Mouse (Mus musculus) liver, embryonic 14.5 days (tissue): ENCODE measurements at regions not wholly inside any gene's neighbourhood (a gene's known extent, or its start where the extent isn't known, plus 50 kb on each side); places are given as distances from the start of the nearest gene placed in this dataset.

Experiments
- ATAC-seq: fragments of 200-750 bp; cut with Nextera tagmentation; 2 replicates; pipeline ENCODE4 v1.8.0; 2017; ENCODE audit warnings: moderate number of reproducible peaks, mild to moderate bottlenecking, moderate library complexity; ENCODE audit not compliant: insufficient read depth
- DNase-seq, 3 experiments: peaks; one replicate each; pipeline ENCODE4 v3.0.0-alpha.2; 2012 to 2013; ENCODE audit warnings: low read depth in 3 of 3, low spot score in 3 of 3
- H3K27ac ChIP-seq: fragments of 300-500 bp; sonication (generic); 2 replicates; pipeline ENCODE4 v1.5.1; 2014; ENCODE audit warnings: moderate library complexity, mild to moderate bottlenecking, control low read depth, inconsistent platforms
- H3K27me3 ChIP-seq: fragments of 300-500 bp; sonication (generic); 2 replicates; pipeline ENCODE4 v1.6.1; 2014; ENCODE audit warnings: mild to moderate bottlenecking, low read length, moderate library complexity; ENCODE audit not compliant: control insufficient read depth, insufficient read depth
- H3K36me3 ChIP-seq: fragments of 300-500 bp; sonication (generic); replicated peaks from 2 replicates; pipeline ENCODE4 v1.6.1; 2014; ENCODE audit warnings: low read depth; ENCODE audit not compliant: control insufficient read depth, insufficient read depth
- H3K4me1 ChIP-seq, 2 experiments: fragments of 200-500 bp in 1 of 2; fragments of 300-500 bp in 1 of 2; sonication (generic) in 1 of 2; replicated peaks; 2 replicates each; pipeline ENCODE4 v1.6.1; 2012 to 2014; ENCODE audit warnings: antibody characterized with exemption in 1 of 2, inconsistent platforms in 1 of 2, low read length in 1 of 2; ENCODE audit not compliant: control insufficient read depth in 2 of 2, insufficient read depth in 2 of 2
- H3K4me2 ChIP-seq: fragments of 300-500 bp; sonication (generic); 2 replicates; pipeline ENCODE4 v1.6.1; 2014; ENCODE audit warnings: low read depth, mild to moderate bottlenecking, control low read depth, moderate library complexity
- H3K4me3 ChIP-seq, 2 experiments: fragments of 200-500 bp in 1 of 2; fragments of 300-500 bp in 1 of 2; sonication (generic) in 1 of 2; 2 replicates each; pipeline ENCODE4 v1.5.1; 2012 to 2014; ENCODE audit warnings: low read depth in 2 of 2, low read length in 2 of 2, mild to moderate bottlenecking in 2 of 2, control low read depth in 1 of 2, inconsistent platforms in 1 of 2, moderate library complexity in 1 of 2; ENCODE audit not compliant: insufficient read depth in 1 of 2
- H3K9ac ChIP-seq: fragments of 300-500 bp; sonication (generic); replicated peaks from 2 replicates; pipeline ENCODE4 v1.6.1; 2014; ENCODE audit warnings: mild to moderate bottlenecking, control low read depth, moderate library complexity
- H3K9me3 ChIP-seq: fragments of 300-500 bp; sonication (generic); 2 replicates; pipeline ENCODE4 v1.6.1; 2016; ENCODE audit warnings: low read length, mixed read lengths; ENCODE audit not compliant: control insufficient read depth
- CTCF ChIP-seq: IDR thresholded peaks from 2 replicates; pipeline ENCODE4 v1.5.1; 2016; ENCODE audit warnings: antibody characterized with exemption, low read depth, control low read depth
- EP300 ChIP-seq: IDR thresholded peaks from 2 replicates; pipeline ENCODE4 v1.6.1; 2016; ENCODE audit warnings: antibody characterized with exemption, low read depth
- WGBS: fragments of 180-500 bp; shearing (Covaris S2); extraction: QIAGEN DNeasy Blood & Tissue Kit; methylation state at CpG from one replicate; pipeline ENCODE4 v1.1.7; 2014; ENCODE audit not compliant: insufficient replicate concordance; 5-methylcytosine and 5-hydroxymethylcytosine counted together

DNA sequence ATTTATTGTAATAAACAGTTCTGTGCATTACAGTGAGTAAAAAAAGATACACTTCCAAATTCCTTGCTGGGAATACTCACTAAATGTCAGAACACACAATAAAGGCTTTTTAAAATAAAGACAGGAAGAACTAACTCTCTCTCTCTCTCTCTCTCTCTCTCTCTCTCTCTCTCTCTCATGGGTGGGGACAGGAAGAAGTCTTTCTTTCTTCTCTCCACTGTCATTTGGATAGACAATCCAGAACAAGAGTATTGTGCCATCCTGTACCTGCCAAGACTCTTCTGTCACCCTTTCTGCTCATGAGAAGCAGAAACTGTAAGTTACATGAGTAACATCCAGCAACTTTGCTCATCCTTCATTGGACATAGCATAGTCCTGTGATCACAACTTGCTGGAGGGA is 154.4 kb downstream of the Nrip1 start:
- H3K9ac ChIP-seq = no peak overlapping the region
- TF ChIP-seq EP300 (no peak), CTCF (no peak)
- no peak for DNase-seq

GRCm38 (mm10) chr16:76218310-76219170 is 155.1 kb downstream of the Nrip1 start:
- WGBS = 70% methylated on average over 11 of the region's 11 CpGs

More for the DNA sequence above, 154.4 kb downstream of the Nrip1 start:
- Histone ChIP-seq H3K27ac (no peak overlapping the region), H3K36me3 (no peaks in the 10 kb centered on the region), H3K4me2 (no peak overlapping the region), H3K9me3 (no peaks in the 10 kb centered on the region), H3K4me1 (peaks cover 0 to 3% of the 10 kb centered on the region in 2 experiments; a peak in 2 of 4 replicates), H3K27me3 (no peaks in the 10 kb centered on the region), H3K4me3 (no peak overlapping the region)
- no peak for ATAC-seq

GRCm38 (mm10) chr16:76216184-76216583 is 157.4 kb downstream of the Nrip1 start:
- no peak overlapping the region for H3K27ac ChIP-seq
- no peaks in the 10 kb centered on the region for H3K9me3 ChIP-seq
- no peaks in the 10 kb centered on the region for H3K36me3 ChIP-seq
- peaks cover 0 to 1% of the 10 kb centered on the region in 2 experiments; a peak in 1 of 4 replicates for H3K4me1 ChIP-seq
- no peak overlapping the region for H3K9ac ChIP-seq
- no peak overlapping the region for H3K4me2 ChIP-seq
- TF ChIP-seq CTCF (no peak), EP300 (no peak)
- WGBS = 47% methylated on average over 9 of the region's 9 CpGs
- ATAC-seq = no peak
- no peak overlapping the region for H3K4me3 ChIP-seq
- H3K27me3 ChIP-seq = no peaks in the 10 kb centered on the region
- DNase-seq = no peak

More at GRCm38 (mm10) chr16:76218310-76219170, 155.1 kb downstream of the Nrip1 start:
- Histone ChIP-seq H3K4me3 (no peak overlapping the region), H3K36me3 (no peaks in the 10 kb centered on the region), H3K9me3 (no peaks in the 10 kb centered on the region), H3K4me1 (peaks cover 0 to 3% of the 10 kb centered on the region in 2 experiments; a peak in 1 of 4 replicates), H3K4me2 (no peak overlapping the region), H3K27ac (no peak overlapping the region), H3K27me3 (no peaks in the 10 kb centered on the region), H3K9ac (no peak overlapping the region)
- TF ChIP-seq CTCF = no peak
- no peak for TF ChIP-seq EP300
- ATAC-seq = no peak
- no peak for DNase-seq

DNA sequence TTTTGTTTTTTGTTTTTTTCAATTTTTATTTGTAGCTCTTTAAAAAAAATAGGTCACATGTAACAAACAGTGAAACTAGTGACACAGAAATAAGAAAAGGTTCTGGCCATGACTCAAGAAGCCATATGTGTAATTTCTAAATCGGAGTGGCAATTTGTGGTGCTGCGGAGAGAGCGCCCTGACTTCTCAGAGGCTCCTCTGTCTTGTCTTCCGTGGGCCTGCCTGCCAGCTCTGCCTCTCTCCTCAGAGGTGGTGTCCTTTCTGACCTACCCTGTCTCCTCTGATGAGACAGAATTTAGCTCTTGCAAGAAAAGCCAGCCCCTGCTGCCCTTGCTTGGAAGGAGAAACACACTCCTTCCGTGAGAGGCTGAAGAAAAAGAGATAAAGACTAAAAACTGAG is 158.1 kb downstream of the Nrip1 start:
- Histone ChIP-seq H3K27ac (no peak overlapping the region), H3K27me3 (no peaks in the 10 kb centered on the region), H3K9ac (no peak overlapping the region), H3K4me2 (no peak overlapping the region), H3K9me3 (no peaks in the 10 kb centered on the region), H3K36me3 (no peaks in the 10 kb centered on the region), H3K4me1 (peaks cover 0 to 1% of the 10 kb centered on the region in 2 experiments; a peak in 1 of 4 replicates), H3K4me3 (no peak overlapping the region)
- TF ChIP-seq CTCF (no peak), EP300 (no peak)
- ATAC-seq (no peak), DNase-seq (no peak)
- 64% methylated on average over 5 of the region's 5 CpGs for WGBS

DNA sequence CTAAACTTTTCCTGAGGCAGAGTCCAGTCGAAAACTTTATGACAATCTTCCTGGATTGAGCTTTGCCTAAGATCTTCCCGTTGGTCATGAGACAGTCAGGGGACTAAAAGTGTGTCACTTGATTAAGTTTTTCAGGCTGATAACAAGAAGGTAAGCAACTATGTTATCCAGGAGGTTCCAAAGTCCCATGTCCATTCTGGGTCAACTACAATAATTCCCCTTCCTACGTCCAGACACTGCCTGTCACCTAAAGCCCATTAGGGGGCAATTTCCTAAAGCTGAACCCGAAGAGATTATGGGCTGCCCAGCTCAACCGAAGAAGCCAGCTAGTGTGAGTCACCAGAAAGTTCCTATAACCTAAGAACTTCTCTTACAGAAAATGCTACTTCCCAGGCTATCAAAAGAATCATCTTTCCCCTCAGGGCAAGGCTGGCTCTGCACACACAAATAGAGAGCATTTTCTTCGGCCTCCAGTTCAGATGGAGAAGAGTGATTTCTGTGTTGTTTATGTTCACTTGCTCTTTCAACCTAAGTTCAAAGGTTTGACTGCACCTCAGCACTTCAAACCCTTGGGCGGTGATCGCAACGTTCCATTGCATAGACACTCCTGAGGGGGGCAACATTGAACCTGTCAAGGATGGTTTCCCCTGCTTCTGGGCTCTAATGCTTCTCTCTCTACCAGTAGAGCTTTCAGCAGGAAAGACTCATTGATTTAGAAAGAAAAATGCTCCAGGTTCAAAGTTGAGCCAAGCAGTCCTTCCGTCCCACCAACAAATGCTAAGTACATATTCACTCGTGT is 171.7 kb downstream of the Nrip1 start:
- H3K4me3 ChIP-seq = no peak overlapping the region
- H3K4me1 ChIP-seq = peaks cover 0 to 2% of the 10 kb centered on the region in 2 experiments; a peak in 1 of 4 replicates
- TF ChIP-seq CTCF (peak; percentile 52), EP300 (no peak)
- DNase-seq (peak in 1 of 3 experiments; percentile 7), ATAC-seq (no peak)
- no peak overlapping the region for H3K27ac ChIP-seq
- H3K9ac ChIP-seq = no peak overlapping the region
- WGBS = 36% methylated on average over 11 of the region's 11 CpGs
- no peaks in the 10 kb centered on the region for H3K36me3 ChIP-seq
- H3K4me2 ChIP-seq = no peak overlapping the region
- H3K9me3 ChIP-seq = no peaks in the 10 kb centered on the region
- H3K27me3 ChIP-seq = no peaks in the 10 kb centered on the region
